Mouse (Mus musculus): ENCODE measurements around the gene Myo3b. TPM values are rescaled to one million over a fixed set of nuclear protein-coding genes. Genes with fewer than 3 reads are reported as not detected.

Myo3b gene
- polyA plus RNA-seq, 1 experiment from 2014 or later = not detected

DNA sequence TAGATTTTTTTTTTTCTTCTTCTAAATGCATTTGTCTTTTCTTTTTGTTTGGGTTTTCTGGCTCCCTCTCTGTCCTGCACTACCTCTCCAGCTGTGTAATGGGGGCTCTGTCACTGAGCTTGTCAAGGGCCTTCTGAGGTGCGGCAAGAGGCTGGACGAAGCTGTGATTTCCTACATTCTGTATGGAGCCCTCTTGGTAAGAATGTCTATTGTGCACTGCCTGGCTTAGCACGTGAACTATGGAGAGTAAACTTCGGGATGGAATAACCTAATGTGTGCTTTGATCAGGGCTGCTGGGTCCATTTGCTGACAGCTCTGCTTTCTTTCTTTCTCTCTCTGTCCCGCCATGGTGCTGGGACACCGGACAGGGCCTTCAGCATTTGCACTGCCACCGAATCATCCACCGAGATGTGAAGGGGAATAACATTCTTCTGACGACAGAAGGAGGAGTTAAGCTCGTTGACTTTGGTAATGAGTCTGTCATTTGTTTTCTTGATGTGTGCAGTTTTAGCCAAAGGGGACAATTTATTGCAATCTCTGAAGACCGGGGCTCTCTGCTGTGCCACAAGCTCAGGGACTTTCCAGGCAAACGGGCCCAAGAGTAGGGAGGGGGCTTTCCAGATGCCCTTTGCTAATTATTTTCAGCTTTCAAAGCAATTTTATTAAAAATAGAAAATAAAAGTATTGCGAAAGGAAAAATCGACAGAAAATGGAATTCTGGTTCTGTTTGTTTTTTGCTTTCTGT is 66.5 kb downstream of the Myo3b start:
- WGBS = 46% methylated on average over 14 of the region's 14 CpGs

DNA sequence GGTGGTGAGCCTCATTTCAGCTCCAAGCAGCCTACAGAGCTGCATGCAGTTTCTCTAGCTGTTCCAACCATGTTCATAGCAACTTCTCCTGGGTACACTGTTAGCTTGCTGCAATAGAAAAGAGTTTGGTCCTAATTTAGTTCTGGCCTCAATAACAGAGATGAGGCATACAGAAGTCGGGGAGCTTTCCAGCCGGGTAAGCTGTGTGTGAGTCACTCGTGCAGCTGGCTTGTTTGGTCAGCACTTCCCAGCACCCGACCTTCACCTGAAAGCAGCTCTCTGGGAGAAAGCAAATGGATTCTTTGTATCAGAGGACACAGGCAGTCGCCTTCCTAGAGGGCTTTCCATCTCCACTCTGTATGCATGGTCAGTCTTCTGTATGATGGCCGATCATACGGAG is 70.1 kb downstream of the Myo3b start:
- Histone ChIP-seq H3K9me3 (no peaks in the 10 kb centered on the region), H3K27ac (no peak overlapping the region), H3K4me1 (replicated peaks) (0 out of 2 replicates have a peak, but pooled peaks cover under 1% of the 10 kb centered on the region), H3K4me2 (no peak overlapping the region), H3K27me3 (no peaks in the 10 kb centered on the region), H3K9ac (replicated peaks) (no peak overlapping the region), H3K4me3 (replicated peaks) (no peak overlapping the region), H3K36me3 (no peaks in the 10 kb centered on the region)
- WGBS = 69% methylated on average over 7 of the region's 7 CpGs
- ATAC-seq (ENCODE audit: insufficient number of reproducible peaks, insufficient read depth, low FRiP score, low TSS enrichment, low read depth) = no peak

More for the DNA sequence above, 66.5 kb downstream of the Myo3b start:
- Histone ChIP-seq H3K27ac (no peak overlapping the region), H3K27me3 (no peaks in the 10 kb centered on the region), H3K4me3 (replicated peaks) (no peak overlapping the region), H3K36me3 (no peaks in the 10 kb centered on the region), H3K9ac (replicated peaks) (no peak overlapping the region), H3K4me2 (no peak overlapping the region), H3K4me1 (replicated peaks) (no peaks in the 10 kb centered on the region), H3K9me3 (no peaks in the 10 kb centered on the region)
- no peak for ATAC-seq (ENCODE audit: insufficient number of reproducible peaks, insufficient read depth, low FRiP score, low TSS enrichment, low read depth)

DNA sequence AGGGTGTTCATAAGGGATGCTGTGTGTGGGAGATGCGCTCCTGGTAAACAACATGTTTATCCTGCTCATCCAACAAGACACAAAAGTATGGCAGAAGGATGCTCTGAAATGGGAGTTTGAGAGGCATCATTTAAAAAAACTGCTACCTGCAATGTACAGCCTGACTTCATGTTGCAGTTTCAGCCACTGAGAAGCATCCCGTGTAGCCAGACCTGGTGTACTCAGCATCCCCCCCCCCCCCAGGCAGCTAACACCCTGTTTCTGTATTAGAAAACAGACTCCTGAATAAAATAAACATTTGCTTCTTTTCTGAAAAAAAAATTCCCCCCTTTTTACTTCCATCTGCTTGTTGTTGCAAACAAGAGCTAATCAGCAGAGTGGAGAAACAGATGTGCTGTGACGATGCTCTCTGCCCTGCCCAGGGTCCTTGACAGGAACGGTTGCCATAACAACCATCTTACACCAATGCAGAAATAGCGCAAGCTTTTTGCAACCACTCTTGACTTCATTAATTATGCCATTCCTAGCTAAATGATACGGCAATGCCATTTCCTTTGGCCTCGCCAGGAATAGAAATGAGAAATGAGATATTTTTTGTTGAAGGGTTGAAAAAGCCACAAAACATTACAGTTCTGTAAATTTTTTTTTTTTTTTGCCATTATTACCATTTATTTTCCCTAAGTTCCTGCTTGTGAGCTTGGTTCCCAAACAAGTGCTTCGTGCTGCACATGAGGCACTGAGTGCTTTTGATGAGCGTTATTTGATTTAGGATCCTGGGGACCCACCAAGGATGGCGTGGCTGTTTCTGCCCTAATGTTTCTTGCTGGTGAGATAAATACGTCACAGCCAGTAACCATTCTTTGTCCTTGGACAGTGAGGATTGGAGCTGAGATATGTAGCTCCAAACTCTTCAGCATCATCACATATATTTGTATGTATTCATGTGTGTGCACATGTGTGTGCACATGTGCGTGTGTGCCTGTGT is 75.2 kb downstream of the Myo3b start:
- Histone ChIP-seq H3K9ac (replicated peaks) (no peak overlapping the region), H3K27ac (no peak overlapping the region), H3K4me2 (no peak overlapping the region), H3K27me3 (no peaks in the 10 kb centered on the region; the same call in 1 of the 2 replicates), H3K36me3 (no peaks in the 10 kb centered on the region), H3K4me3 (replicated peaks) (no peak overlapping the region), H3K4me1 (replicated peaks) (0 out of 2 replicates have a peak, but pooled peaks cover 3% of the 10 kb centered on the region), H3K9me3 (no peaks in the 10 kb centered on the region)
- ATAC-seq (ENCODE audit: insufficient number of reproducible peaks, insufficient read depth, low FRiP score, low TSS enrichment, low read depth) = no peak
- 52% methylated on average over 12 of the region's 12 CpGs for WGBS

DNA sequence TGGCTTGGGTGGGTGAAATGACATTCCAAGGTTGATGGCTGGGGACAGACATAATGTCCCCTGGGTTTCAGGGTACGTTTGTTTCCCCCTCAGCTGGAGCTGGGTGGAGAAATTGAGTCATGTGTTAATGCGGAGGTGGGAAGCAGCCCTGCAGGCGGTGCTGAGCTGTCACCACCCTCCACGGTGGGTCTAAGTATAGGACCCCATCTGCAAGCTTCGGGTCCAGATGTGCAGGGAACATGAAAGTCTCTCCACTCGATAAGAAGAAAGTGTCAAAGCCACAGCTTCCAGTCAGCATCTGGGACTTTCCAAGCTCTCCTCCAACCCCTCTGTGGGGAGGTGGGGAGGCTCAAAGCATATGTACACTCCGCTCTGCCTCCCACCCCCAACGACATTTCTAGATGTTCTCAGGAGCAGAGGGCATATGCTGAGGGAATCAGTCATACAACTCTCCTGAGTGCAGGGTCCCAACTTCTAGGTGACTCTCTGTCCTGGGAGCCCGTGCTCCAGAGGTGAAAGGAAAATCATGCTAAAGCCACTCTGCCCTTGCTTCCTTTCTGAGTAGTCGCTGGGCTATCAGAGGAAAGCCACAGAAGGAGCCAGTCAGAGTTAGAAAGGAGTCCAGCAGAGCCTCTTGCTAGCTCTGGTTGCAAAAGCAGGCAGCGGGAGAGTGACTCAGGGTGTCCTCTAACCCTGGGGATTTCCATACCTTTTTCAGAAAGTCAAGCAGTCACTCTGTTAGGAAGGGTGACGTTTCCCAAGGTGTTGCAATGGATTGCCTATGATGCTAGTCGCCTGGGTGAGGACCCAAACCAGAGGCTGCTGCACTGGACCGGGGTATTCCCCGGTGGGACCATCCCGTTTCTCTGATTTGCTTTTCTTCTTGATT is 79.7 kb downstream of the Myo3b start:
- peaks cover 6% of the 10 kb centered on the region; the same call in 1 of the 2 replicates for H3K27me3 ChIP-seq
- no peak overlapping the region for H3K4me2 ChIP-seq
- H3K9me3 ChIP-seq = no peaks in the 10 kb centered on the region
- no peak overlapping the region for H3K9ac ChIP-seq (replicated peaks)
- no peak for ATAC-seq (ENCODE audit: insufficient number of reproducible peaks, insufficient read depth, low FRiP score, low TSS enrichment, low read depth)
- H3K36me3 ChIP-seq = no peaks in the 10 kb centered on the region
- no peak overlapping the region for H3K27ac ChIP-seq
- 0 out of 2 replicates have a peak, but pooled peaks cover 3% of the 10 kb centered on the region for H3K4me1 ChIP-seq (replicated peaks)
- 44% methylated on average over 16 of the region's 16 CpGs for WGBS
- H3K4me3 ChIP-seq (replicated peaks) = no peak overlapping the region

DNA sequence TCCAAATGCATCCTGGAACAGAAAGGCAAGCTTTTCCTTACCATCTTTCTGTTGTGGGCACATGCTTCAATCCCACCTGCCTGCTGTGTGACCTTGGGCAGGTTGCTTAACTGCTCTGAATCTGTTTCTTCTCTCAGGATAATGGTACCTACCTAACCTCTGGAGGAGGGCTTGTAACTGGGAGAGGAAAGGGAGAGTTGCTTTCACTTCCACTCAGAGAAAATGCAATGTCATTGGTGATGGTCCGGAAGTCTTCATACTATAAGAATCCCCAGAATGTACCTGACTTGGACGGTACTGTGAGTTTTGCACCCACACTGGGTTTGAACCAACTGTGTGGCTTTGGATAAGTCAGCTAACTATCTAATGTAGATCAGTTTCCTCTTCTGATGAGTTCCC is 80.3 kb downstream of the Myo3b start:
- peaks cover 6% of the 10 kb centered on the region; the same call in 1 of the 2 replicates for H3K27me3 ChIP-seq
- H3K9me3 ChIP-seq = no peaks in the 10 kb centered on the region
- H3K4me1 ChIP-seq (replicated peaks) = 0 out of 2 replicates have a peak, but pooled peaks cover under 1% of the 10 kb centered on the region
- ATAC-seq (ENCODE audit: insufficient number of reproducible peaks, insufficient read depth, low FRiP score, low TSS enrichment, low read depth) = no peak
- H3K27ac ChIP-seq = no peak overlapping the region
- no peak overlapping the region for H3K9ac ChIP-seq (replicated peaks)
- no peak overlapping the region for H3K4me2 ChIP-seq
- no peaks in the 10 kb centered on the region for H3K36me3 ChIP-seq
- 92% methylated on average over 2 of the region's 2 CpGs for WGBS
- H3K4me3 ChIP-seq (replicated peaks) = no peak overlapping the region

DNA sequence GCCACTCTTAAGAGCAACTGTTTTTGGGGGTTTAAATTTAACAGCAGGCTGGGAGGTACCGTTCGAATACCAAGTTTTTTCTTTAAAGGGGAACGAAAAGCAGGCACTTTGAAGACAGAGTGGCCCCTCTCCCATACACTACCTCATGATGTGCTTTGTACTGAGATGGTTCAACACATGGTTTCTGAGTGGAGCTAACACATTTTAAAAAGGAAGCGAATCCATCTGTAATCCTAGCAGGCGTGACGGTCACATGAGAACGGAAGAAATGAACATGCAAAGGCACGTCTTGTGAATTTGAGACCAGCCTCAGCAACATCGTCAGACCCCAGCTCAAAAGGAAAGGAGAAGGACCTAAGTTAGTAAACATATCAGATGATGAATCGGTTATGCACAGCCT is 87.4 kb downstream of the Myo3b start:
- Histone ChIP-seq H3K9me3 (no peaks in the 10 kb centered on the region), H3K27me3 (peaks cover 42% of the 10 kb centered on the region), H3K9ac (replicated peaks) (no peak overlapping the region), H3K27ac (no peak overlapping the region), H3K36me3 (no peaks in the 10 kb centered on the region), H3K4me1 (replicated peaks) (peaks cover 7% of the 10 kb centered on the region; the same call in 1 of the 2 replicates), H3K4me2 (peak overlapping the region; percentile 37; the same call in 1 of the 2 replicates), H3K4me3 (replicated peaks) (no peak overlapping the region)
- WGBS = 67% methylated on average over 10 of the region's 10 CpGs
- no peak for ATAC-seq (ENCODE audit: insufficient number of reproducible peaks, insufficient read depth, low FRiP score, low TSS enrichment, low read depth)

DNA sequence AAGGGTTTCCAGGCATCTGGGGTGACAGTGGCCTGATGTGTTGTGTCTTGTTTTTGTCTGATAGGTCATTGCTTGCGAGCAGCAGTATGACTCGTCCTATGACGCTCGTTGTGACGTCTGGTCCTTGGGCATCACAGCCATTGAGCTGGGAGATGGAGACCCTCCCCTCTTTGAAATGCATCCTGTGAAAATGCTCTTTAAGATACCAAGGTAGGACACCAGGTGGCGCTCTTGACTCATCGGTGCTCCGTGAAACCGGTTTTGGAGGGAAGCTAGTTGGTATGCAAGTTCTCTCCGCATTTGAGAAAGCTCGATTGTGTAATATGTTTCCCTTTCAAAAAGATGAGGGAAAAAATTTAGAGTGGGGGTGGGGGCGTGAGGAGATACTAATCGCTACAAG is 87.9 kb downstream of the Myo3b start:
- Histone ChIP-seq H3K27me3 (peaks cover 46% of the 10 kb centered on the region), H3K9me3 (no peaks in the 10 kb centered on the region), H3K27ac (no peak overlapping the region), H3K36me3 (no peaks in the 10 kb centered on the region), H3K9ac (replicated peaks) (no peak overlapping the region), H3K4me3 (replicated peaks) (no peak overlapping the region), H3K4me1 (replicated peaks) (peaks cover 7% of the 10 kb centered on the region; the same call in 1 of the 2 replicates), H3K4me2 (peak overlapping the region; percentile 37)
- WGBS = under 1% methylated on average over 13 of the region's 13 CpGs
- no peak for ATAC-seq (ENCODE audit: insufficient number of reproducible peaks, insufficient read depth, low FRiP score, low TSS enrichment, low read depth)

DNA sequence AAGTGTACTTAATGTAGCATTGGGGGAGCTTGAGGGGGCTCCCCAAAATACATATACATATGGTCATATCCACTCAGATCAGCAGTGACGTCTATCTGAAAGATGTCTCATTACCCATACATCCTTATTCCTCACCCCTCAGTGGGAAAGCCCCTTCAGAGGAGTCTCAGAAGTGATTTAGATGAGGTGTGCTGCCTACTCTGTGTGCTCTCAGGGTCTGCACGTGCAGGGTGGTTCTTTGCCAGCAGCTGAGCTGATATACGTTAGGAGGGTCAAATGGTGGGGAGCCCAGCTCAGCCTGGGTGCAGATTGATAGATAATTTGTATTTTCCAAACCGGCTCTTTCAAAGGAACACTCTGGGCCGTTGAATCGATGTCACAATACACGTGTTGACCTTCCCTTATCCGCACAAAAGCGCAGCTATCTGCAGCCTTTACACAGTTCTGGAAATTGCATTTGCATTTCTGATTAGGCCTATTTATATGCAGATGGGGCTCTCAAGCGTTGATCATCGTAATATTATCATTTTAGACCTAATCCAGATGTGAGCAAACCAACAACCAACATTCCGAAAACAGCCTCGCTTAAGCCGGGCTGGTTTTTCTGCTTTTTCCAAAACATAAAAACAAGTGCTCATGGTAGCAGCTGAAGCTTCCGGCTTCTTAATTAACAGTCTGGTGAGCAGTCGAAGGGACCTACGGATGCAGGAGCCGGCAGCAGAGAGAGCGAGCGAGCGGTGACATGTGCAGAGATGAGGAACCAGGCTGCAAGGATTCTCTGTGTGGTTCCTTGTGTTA is 88.6 kb downstream of the Myo3b start:
- peaks cover 7% of the 10 kb centered on the region; the same call in 1 of the 2 replicates for H3K4me1 ChIP-seq (replicated peaks)
- WGBS = 14% methylated on average over 21 of the region's 21 CpGs
- peak overlapping the region; percentile 37; the same call in 1 of the 2 replicates for H3K4me2 ChIP-seq
- H3K9ac ChIP-seq (replicated peaks) = no peak overlapping the region
- H3K27me3 ChIP-seq = peaks cover 46% of the 10 kb centered on the region
- no peak for ATAC-seq (ENCODE audit: insufficient number of reproducible peaks, insufficient read depth, low FRiP score, low TSS enrichment, low read depth)
- H3K36me3 ChIP-seq = no peaks in the 10 kb centered on the region
- no peaks in the 10 kb centered on the region for H3K9me3 ChIP-seq
- 0 out of 2 replicates have a peak overlapping the region, but pooled peaks have one; percentile 4 for H3K4me3 ChIP-seq (replicated peaks)
- H3K27ac ChIP-seq = no peak overlapping the region

DNA sequence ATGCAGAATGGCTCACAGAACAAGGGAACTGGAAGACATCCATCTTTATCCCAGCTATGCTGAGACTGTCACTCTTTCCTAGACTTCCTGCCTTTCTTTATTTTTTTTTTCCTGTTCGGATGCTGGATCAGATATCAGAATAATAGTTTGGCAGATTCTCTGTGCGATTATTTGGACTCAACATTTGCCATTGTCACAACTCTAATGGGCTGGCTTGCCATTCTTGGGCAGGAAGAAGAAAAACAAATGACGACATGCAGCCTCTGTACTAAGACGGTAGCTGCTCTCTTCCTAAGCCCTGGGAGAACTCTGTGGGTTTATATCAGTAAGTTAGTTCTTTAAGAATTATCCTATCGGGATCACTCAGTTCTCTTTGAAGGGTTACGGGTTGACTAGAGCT is 89.7 kb downstream of the Myo3b start:
- 77% methylated on average over 6 of the region's 6 CpGs for WGBS
- Histone ChIP-seq H3K27me3 (peaks cover 46% of the 10 kb centered on the region), H3K9ac (replicated peaks) (no peak overlapping the region), H3K36me3 (no peaks in the 10 kb centered on the region), H3K27ac (no peak overlapping the region), H3K4me3 (replicated peaks) (no peak overlapping the region), H3K9me3 (no peaks in the 10 kb centered on the region), H3K4me2 (no peak overlapping the region), H3K4me1 (replicated peaks) (peaks cover 7% of the 10 kb centered on the region; the same call in 1 of the 2 replicates)
- no peak for ATAC-seq (ENCODE audit: insufficient number of reproducible peaks, insufficient read depth, low FRiP score, low TSS enrichment, low read depth)

DNA sequence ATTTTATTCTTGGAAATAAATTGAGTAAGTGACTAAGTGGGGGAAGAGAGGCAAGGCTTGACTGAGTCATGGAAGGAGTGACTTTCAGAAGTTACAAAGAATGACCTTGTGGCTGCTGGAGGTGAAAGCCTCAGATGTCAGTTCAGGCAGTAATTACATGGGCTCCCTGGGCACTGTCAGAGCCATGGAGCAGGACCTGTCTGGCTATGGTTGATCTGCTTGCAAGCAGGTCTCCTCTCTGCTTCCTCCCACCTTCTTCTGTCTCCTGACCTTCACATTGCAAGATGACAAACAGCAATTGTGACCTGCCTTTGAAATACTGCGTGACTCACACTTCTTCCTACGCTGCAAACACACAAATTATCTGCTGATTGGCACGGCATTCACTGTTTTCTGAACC is 90.6 kb downstream of the Myo3b start:
- H3K27me3 ChIP-seq = peaks cover 46% of the 10 kb centered on the region
- no peak overlapping the region for H3K4me2 ChIP-seq
- peaks cover 7% of the 10 kb centered on the region; the same call in 1 of the 2 replicates for H3K4me1 ChIP-seq (replicated peaks)
- H3K36me3 ChIP-seq = no peaks in the 10 kb centered on the region
- no peak overlapping the region for H3K9ac ChIP-seq (replicated peaks)
- no peak for ATAC-seq (ENCODE audit: insufficient number of reproducible peaks, insufficient read depth, low FRiP score, low TSS enrichment, low read depth)
- no peak overlapping the region for H3K27ac ChIP-seq
- H3K4me3 ChIP-seq (replicated peaks) = no peak overlapping the region
- H3K9me3 ChIP-seq = no peaks in the 10 kb centered on the region
- WGBS = 74% methylated on average over 3 of the region's 3 CpGs
